Comparison of ENCODE assay signal across 8 mouse cellular contexts in the genomic region with DNA sequence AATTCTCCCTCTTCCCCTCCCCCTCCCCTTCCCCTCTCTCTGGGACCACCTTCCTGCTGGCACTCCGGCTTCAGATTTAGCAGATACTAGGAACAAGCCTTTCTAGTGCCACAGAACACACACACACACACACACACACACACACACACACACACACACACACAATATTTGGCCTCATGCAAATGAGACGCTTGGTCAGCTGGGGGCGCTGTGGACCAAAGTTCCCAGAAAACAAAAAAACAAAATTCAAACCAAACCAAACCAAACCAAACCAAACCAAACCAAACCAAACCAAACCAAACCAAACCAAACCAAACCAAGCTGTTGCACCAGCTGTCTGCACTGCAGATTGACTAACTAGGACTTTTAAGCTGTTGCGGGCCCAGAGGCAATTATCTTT. TPM values are rescaled to one million over a fixed set of nuclear protein-coding genes. Genes with fewer than 3 reads are reported as not detected.
DNase-seq lines count a peak whose midpoint lies in the region; ATAC-seq and TF ChIP-seq lines count a peak whose summit lies in the region.

No protein-coding gene starts in this region.

- H3K4me2 ChIP-seq in midbrain, postnatal 0 days (ENCODE audit: low read depth, low read length, poor library complexity, severe bottlenecking) = no peak overlapping the region
- H3K4me2 ChIP-seq in midbrain, embryonic 16.5 days (ENCODE audit: low read length) = no peak overlapping the region
- no peak overlapping the region for H3K4me2 ChIP-seq in forebrain, embryonic 16.5 days (ENCODE audit: low read length)

- intact Hi-C loops in heart, adult 2 months (cut with DNase I) = loop anchor here (2.0 to 5.0 kb wide), 2 partner anchors 44 to 77 kb away; no protein-coding TSS in a partner anchor

- no peak for TF ChIP-seq EP300 in heart, adult 2 months (IDR thresholded peaks at IDR 0.05; ENCODE audit: insufficient read depth, low read depth, low read length)

- 67% methylated on average over 4 of the region's 4 CpGs for WGBS in heart, adult 2 months
- 55% methylated on average over 4 of the region's 4 CpGs for WGBS in heart, embryonic 10.5 days
- WGBS in midbrain, postnatal 0 days = 68% methylated on average over 4 of the region's 4 CpGs
- 68% methylated on average over 4 of the region's 4 CpGs for WGBS in midbrain, embryonic 16.5 days
- WGBS in forebrain, embryonic 16.5 days = 69% methylated on average over 4 of the region's 4 CpGs

- H3K4me3 ChIP-seq in heart, adult 2 months = no peak overlapping the region
- no peak overlapping the region for H3K4me3 ChIP-seq in heart, embryonic 10.5 days
- H3K4me3 ChIP-seq in midbrain, postnatal 0 days (ENCODE audit: low read depth, low read length) = no peak overlapping the region
- no peak overlapping the region for H3K4me3 ChIP-seq in midbrain, embryonic 16.5 days (ENCODE audit: low read depth, low read length)
- no peak overlapping the region for H3K4me3 ChIP-seq in forebrain, embryonic 16.5 days (replicated peaks; ENCODE audit: low read length)

- H3K27ac ChIP-seq in heart, adult 2 months = no peak overlapping the region
- no peak overlapping the region for H3K27ac ChIP-seq in heart, embryonic 10.5 days
- no peak overlapping the region for H3K27ac ChIP-seq in midbrain, postnatal 0 days (ENCODE audit: low read depth, low read length)
- H3K27ac ChIP-seq in midbrain, embryonic 16.5 days (ENCODE audit: low read length) = no peak overlapping the region
- H3K27ac ChIP-seq in forebrain, embryonic 16.5 days (ENCODE audit: low read length) = no peak overlapping the region

- ATAC-seq in midbrain, postnatal 0 days (ENCODE audit: low FRiP score) = no peak
- ATAC-seq in midbrain, embryonic 16.5 days = no peak
- ATAC-seq in forebrain, embryonic 16.5 days = no peak

- H3K36me3 ChIP-seq in heart, adult 2 months (ENCODE audit: control insufficient read depth, insufficient read depth, low read length) = no peaks in the 10 kb centered on the region
- H3K36me3 ChIP-seq in heart, embryonic 10.5 days = no peaks in the 10 kb centered on the region
- no peaks in the 10 kb centered on the region for H3K36me3 ChIP-seq in midbrain, postnatal 0 days (ENCODE audit: insufficient read depth, low read length)
- H3K36me3 ChIP-seq in midbrain, embryonic 16.5 days (ENCODE audit: control insufficient read depth, insufficient read depth, low read length) = no peaks in the 10 kb centered on the region
- no peaks in the 10 kb centered on the region for H3K36me3 ChIP-seq in forebrain, embryonic 16.5 days (ENCODE audit: control insufficient read depth, insufficient read depth)

- no peaks in the 10 kb centered on the region for H3K4me1 ChIP-seq in heart, adult 2 months (ENCODE audit: control insufficient read depth, insufficient read depth, low read length)
- peaks cover 12% of the 10 kb centered on the region for H3K4me1 ChIP-seq in heart, embryonic 10.5 days
- H3K4me1 ChIP-seq in midbrain, postnatal 0 days (ENCODE audit: insufficient read depth, low read length) = 0 out of 2 replicates have a peak, but pooled peaks cover 8% of the 10 kb centered on the region
- peaks cover 28% of the 10 kb centered on the region; the same call in 1 of the 2 replicates for H3K4me1 ChIP-seq in midbrain, embryonic 16.5 days (ENCODE audit: control insufficient read depth, insufficient read depth, low read length)
- peaks cover 19% of the 10 kb centered on the region for H3K4me1 ChIP-seq in forebrain, embryonic 16.5 days (replicated peaks; ENCODE audit: control insufficient read depth, insufficient read depth, low read length)

- peak; percentile 26 for TF ChIP-seq CTCF in heart, adult 2 months (IDR thresholded peaks at IDR 0.05)
- TF ChIP-seq CTCF in midbrain, postnatal 0 days (IDR thresholded peaks at IDR 0.05) = peak; percentile 46

- H3K79me2 ChIP-seq in heart, adult 2 months (replicated peaks; ENCODE audit: control insufficient read depth, insufficient read depth, low read length) = no peaks in the 10 kb centered on the region

- TF ChIP-seq POLR2A in heart, adult 2 months (IDR thresholded peaks at IDR 0.05; ENCODE audit: insufficient read depth, low read depth, low read length) = no peak

- no peaks in the 10 kb centered on the region for H3K9me3 ChIP-seq in heart, embryonic 10.5 days
- H3K9me3 ChIP-seq in midbrain, postnatal 0 days (ENCODE audit: low read length) = no peaks in the 10 kb centered on the region
- H3K9me3 ChIP-seq in midbrain, embryonic 16.5 days (replicated peaks; ENCODE audit: control insufficient read depth, low read length, poor library complexity, severe bottlenecking) = no peaks in the 10 kb centered on the region; the same call in 1 of the 2 replicates
- no peaks in the 10 kb centered on the region; the same call in 1 of the 2 replicates for H3K9me3 ChIP-seq in forebrain, embryonic 16.5 days (ENCODE audit: control insufficient read depth, low read length)

- peak in 1 of 2 experiments; percentile 35 for DNase-seq in heart, adult 2 months
- DNase-seq in heart, embryonic 10.5 days (ENCODE audit: low spot score) = no peak
- no peak for DNase-seq in midbrain, postnatal 0 days (ENCODE audit: low spot score)
- peak; percentile 42 to 67 for DNase-seq in adrenal gland, postnatal 36 days
- DNase-seq in lung, postnatal 4 days = peak; percentile 28 to 32
- no peak for DNase-seq in left cerebral cortex, adult 11 months (ENCODE audit: low spot score)

- H3K27me3 ChIP-seq in heart, adult 2 months (ENCODE audit: control insufficient read depth, insufficient read depth, low read length) = peaks cover 9% of the 10 kb centered on the region
- peaks cover 46% of the 10 kb centered on the region for H3K27me3 ChIP-seq in heart, embryonic 10.5 days (ENCODE audit: insufficient read depth, poor library complexity, severe bottlenecking)
- no peaks in the 10 kb centered on the region for H3K27me3 ChIP-seq in midbrain, postnatal 0 days (ENCODE audit: insufficient read depth, low read length)
- H3K27me3 ChIP-seq in midbrain, embryonic 16.5 days (ENCODE audit: control insufficient read depth, insufficient read depth, low read depth, low read length) = no peaks in the 10 kb centered on the region
- peaks cover 8% of the 10 kb centered on the region for H3K27me3 ChIP-seq in forebrain, embryonic 16.5 days (replicated peaks; ENCODE audit: control insufficient read depth, insufficient read depth, low read length)

- no peak overlapping the region for H3K9ac ChIP-seq in heart, adult 2 months (ENCODE audit: low read depth, low read length)
- no peak overlapping the region for H3K9ac ChIP-seq in midbrain, postnatal 0 days (replicated peaks; ENCODE audit: low read length, poor library complexity, severe bottlenecking)
- no peak overlapping the region for H3K9ac ChIP-seq in midbrain, embryonic 16.5 days (ENCODE audit: low read depth, low read length)
- no peak overlapping the region for H3K9ac ChIP-seq in forebrain, embryonic 16.5 days (replicated peaks; ENCODE audit: low read depth, low read length)

RNA-seq across cellular contexts. Expression of a gene that starts 4.5 kb away (rescaled TPM):
- under 1 TPM; 0.36 to 0.47 TPM for total RNA-seq in heart, adult 2 months (2021)
- 0.10 TPM in 1 of 2 replicates, not detected in the other for polyA plus RNA-seq in heart, adult 2 months (2012; rRNA removed)
- polyA plus RNA-seq in heart, embryonic 10.5 days (2016; fragmentation: Nextera tagmentation; extraction: Ambion mirVana) = 0.92 and 1.2 TPM in 2 replicates
- total RNA-seq in midbrain, postnatal 0 days (2014; rRNA removed) = 188 and 190 TPM in 2 replicates
- 106 and 107 TPM in 2 replicates for polyA plus RNA-seq in midbrain, postnatal 0 days (2015; fragmentation: Nextera tagmentation; extraction: Ambion mirVana)
- polyA plus RNA-seq in midbrain, embryonic 16.5 days (2015; fragmentation: Nextera tagmentation; extraction: Ambion mirVana) = 112 and 145 TPM in 2 replicates
- 1 to 10 TPM; 1.1 to 2.0 TPM for total RNA-seq in adrenal gland, postnatal 36 days (2021)
- 11.5 and 24.0 TPM in 2 replicates for polyA plus RNA-seq in forebrain, embryonic 16.5 days (2015; fragmentation: Nextera tagmentation; extraction: Ambion mirVana)

Comparison
In these comparisons a context has a peak if more than half of its experiments do, and no peak if none do; other contexts are left out.
1. DNase-seq: peak in adrenal gland, postnatal 36 days (2 of 2) and lung, postnatal 4 days (2 of 2); none in heart, embryonic 10.5 days (single experiment), midbrain, postnatal 0 days (single experiment) and left cerebral cortex, adult 11 months (single experiment).